Mouse (Mus musculus) brain, adult 2 months (tissue): ENCODE data around the gene Pea15a.
"Not testable (repeated sequence)": the region's sequence is repeated elsewhere in the genome, so short reads cannot be mapped to it uniquely, and the experiment has no call there.

Experiments used
- DNase-seq: peaks from one replicate; pipeline ENCODE4 v3.0.0; 2011; ENCODE audit warnings: low read depth, low spot score

Pea15a gene

DNA sequence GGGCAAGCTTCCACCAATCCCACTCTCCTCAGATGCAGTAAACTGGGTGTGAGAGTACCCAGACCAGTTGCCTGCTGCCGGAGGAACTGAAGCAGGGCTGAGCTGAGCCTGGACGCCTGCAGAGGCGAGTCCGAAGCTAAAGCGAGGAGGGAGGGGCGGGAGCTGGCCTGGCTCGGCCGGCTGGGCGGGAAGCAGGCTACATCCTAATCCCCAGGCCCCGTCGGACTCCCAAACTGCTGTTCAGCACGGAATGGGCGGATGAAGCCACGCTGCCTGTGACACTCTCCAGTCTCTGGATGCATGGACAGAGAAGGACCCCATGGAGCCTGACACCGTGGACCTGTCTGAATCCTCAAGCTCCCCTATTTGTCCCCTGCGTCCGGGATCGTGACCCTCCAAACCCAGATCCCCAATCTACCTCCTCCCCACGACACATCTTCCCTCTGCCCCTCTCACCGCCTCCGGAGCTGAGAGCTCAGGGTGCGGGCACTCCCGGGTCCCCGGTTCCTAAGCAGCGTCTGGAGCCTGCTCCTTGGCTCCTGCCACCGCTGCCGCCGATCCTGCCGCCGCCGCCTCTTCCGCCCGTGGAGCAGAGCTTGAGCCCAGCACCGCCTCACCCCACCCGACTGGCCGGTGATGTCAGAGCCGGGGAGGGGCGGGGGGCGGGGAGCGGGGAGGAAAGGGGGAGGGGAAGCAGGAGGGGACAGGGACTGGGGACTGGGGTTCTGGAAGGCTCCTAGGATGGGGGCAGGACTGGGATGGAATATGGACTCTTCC is at the start of gene Pea15a:
TSS of gene Pea15a (minus strand) at position 664 of the 777 bp plus-strand sequence.
- peak; percentile 92 for DNase-seq

DNA sequence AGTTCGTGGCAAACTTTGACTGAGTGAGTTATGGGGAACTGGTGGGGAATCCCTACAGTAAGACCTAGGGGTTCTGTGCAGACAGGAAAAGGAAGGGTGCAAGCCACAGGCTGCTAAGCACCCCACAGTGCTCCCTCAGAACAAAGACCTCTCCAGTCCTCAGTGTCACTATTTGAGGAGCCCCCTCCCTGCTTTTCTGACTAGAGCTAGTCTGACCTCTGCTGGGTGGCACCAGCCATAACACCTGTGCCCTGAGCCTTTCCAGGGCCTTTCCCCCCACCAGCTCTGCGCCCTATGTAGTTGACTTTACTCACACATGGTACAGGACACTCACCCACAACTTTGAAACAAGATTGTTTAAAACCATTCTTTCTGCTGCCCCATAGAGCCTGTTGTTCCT is 41.1 kb upstream of the Pea15a start:
- DNase-seq = peak; percentile 17

DNA sequence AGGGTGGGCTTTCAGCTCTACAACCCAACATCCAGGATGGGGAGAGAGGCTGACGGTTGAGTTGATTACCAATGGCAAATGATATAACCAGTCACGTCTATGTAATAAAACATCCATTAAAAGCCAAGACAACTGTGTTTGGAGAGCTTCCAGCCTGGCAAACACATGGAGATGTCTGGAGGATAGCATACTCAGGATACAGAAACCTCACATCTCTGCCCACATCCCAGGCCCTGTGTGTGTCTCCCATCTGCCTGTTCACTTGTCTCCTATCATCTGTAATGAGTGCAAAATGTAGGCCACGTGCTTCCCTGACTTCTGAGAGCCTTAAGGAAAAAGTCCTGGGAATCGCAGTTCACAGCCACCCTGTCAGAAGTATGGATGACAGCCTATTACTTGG is 40.6 kb upstream of the Pea15a start:
- DNase-seq = peak; percentile 63

DNA sequence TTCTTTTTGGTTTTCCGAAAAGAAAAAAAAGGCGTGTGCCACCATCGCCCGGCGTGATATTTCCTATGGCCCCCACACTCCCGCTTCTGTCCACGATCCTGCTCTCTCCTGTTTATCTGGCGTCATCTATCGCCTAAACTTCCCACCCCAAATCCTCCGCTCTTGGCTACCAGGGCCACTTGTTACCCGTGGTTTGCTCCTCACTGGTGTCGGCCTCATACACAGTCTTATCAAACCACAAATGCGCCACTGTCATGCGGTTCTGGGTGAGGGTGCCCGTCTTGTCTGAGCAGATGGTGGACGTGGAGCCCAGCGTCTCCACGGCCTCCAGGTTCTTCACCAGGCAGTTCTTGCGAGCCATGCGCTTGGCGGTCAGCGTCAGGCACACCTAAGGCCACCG is 38.0 kb upstream of the Pea15a start:
- not testable (repeated sequence) for DNase-seq

DNA sequence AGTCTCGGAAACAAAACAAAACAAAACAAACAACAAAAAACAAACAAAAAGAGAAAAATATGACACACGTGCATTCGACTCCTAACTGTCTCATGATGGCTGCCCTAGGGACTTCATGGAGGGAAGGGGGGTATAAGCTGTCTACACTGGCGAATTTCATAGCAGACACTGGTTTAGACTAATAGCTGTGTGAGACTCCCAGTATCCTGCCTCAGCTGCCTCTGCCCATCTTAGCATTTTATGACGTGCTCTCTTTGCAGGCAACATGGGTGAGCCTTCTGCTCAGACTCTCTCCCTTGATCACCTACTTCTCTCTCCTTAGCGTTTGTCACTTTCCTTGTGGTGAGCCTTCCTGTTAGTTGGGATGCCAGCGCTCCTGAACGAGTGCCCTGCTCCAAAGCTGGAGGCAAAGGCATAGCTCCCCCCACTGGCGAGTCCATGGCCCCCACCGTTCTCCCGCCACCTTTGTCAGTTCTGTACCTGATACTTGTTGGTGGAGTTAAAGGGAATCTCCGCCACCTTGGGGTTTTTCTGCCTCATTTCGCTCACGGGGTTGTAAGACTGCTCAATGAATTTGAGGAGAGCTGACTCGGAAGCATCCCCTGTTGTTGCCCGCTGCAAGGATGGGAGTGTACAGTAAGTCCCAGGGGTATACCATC is 37.1 kb upstream of the Pea15a start:
- peak; percentile 27 for DNase-seq

DNA sequence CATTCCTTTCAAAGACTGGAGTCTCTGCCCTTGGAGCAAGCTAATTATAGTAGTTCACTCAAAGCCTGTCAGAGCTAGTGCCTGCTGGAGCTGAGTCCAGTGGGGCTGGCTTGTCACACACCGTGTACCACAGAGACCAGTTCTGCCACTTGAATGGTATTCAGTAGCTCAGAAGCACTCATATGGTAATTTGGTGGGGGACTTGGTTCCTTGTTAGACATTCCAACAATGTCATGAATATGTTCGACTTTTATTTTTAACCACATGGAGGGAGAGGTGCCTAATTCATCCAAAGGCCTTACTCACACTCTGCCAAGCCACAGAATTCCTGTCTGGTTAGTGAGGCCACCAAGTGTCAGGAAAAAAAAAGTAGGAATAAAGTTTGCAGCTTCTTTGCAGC is 35.8 kb upstream of the Pea15a start:
- DNase-seq = peak; percentile 12

DNA sequence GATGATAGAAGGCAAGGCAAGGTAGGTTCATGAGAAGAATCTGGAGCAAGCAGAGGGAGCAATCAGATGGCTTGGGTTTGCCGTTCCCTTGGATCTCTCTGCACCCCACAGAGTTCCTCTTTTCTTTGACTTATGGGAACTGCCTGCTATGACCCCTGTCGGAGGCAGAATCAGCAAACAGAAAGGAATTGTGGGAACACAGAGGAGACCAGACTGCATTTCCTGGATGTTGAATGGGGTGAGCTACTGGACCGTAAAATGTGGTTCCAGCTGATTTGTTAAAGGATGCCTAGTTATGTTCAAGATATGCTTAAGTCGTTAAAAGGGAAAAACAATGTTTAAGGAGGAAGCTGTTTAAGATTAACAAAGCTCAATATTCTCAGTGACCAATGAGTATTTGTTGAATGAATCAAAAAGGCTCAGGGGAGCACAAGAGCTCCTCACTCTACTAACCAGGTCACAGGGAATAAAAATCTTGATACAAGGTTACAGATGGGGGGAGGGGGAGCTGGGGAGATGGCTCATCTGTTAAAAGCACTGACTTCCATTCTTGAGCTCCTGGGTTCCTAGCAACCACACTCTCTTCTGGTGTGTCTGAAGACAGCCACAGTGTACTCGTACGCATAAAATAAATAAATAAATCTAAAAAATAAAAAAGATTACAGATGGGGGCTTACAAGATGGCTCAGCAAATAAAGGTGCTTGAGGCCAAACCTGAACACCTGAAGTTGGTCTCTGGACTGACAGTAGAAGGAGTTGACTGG is 34.5 kb upstream of the Pea15a start:
- DNase-seq = no peak

DNA sequence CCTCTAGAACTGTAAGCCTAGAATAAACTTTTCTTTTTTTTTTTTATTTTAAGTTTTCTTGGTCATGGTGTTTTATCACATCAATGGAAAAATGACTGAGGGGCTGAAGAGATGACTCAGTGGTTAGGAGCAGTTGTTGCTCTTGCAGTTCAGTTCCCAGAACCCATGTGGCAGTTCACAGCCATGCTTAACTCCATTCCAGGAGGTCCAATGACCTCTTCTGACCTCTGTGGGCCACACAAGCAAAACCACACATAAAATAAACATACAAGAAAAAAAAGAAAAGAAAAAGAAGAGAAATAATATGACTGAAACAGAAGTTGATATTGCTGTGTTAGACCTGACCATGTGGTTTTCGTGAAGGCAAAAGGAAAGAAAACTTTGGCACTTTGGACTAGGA is 22.6 kb upstream of the Pea15a start:
- no peak for DNase-seq

DNA sequence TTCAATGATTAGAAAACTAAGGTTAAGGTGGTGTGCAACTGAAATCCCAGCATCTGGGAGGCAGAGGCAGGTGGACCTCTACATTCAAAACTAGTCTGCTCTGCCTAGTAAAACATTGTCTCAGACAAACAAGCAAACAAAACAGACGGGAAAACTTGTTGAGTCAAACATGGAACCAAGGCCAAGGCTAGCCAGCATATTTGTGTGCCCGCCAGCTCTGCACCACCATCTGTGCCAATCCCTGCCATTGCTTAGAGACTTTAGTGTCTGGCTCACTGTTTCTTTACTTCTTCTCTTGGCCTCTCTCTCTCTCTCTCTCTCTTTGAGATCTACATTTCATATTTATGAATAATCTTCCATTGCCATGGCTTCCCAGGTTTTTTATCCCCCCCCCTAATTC is 21.6 kb upstream of the Pea15a start:
- peak; percentile 73 for DNase-seq

DNA sequence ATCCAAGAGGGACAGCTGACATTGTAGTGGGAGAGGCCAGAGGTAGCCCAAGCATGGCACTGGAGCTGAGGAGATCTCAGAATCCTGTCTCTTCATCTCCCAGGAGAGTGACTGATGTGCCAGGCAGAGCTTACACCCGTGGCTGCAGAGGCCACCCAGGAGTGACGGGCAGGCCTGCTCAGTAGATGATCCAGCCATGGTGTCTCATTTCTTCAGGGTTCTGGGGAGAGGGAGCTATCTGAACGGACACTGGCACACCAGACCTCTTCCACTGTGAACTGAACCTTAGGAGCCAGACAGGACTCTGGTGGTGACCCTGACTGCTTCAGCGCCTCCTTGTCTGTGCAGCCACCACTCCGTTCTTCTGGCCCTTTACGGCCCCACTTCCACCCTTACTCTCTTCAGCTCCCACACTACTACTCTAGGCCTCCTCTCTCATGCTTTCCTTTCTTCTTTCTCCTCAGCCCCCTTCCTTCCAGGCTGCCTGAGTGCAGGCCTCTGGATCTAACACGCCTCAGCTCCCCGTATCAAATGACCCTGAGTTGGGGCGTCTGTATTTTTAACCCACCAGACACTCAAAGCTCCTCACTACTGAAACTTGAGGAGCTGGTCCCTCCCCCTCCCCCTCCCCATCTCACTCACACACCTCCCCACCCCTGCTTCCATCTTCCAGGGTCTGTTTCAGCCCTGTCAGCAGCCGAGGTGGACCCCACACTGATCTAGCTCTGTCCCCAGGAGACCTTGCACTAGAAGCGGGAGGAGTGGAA is 14.9 kb upstream of the Pea15a start:
- DNase-seq = no peak

DNA sequence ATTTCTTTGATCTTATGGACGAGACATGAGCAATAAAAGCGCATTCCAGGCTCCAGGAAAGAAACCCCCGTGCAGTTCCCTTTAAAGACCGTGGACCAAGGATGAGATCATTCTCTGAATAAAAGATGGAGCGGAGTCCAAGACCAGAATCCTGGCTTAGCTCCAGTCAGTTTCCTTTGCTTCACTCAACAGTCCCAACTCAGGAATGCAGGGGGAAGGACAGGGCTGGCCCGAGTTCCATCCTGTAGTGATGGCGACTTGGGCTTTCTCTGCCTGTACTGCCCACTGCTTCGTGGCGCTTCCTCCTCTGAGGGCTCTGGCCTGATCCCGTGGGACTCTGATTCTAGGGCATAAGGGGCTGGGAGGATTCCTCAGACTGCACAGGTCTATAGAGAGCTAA is 13.8 kb upstream of the Pea15a start:
- peak; percentile 40 for DNase-seq

DNA sequence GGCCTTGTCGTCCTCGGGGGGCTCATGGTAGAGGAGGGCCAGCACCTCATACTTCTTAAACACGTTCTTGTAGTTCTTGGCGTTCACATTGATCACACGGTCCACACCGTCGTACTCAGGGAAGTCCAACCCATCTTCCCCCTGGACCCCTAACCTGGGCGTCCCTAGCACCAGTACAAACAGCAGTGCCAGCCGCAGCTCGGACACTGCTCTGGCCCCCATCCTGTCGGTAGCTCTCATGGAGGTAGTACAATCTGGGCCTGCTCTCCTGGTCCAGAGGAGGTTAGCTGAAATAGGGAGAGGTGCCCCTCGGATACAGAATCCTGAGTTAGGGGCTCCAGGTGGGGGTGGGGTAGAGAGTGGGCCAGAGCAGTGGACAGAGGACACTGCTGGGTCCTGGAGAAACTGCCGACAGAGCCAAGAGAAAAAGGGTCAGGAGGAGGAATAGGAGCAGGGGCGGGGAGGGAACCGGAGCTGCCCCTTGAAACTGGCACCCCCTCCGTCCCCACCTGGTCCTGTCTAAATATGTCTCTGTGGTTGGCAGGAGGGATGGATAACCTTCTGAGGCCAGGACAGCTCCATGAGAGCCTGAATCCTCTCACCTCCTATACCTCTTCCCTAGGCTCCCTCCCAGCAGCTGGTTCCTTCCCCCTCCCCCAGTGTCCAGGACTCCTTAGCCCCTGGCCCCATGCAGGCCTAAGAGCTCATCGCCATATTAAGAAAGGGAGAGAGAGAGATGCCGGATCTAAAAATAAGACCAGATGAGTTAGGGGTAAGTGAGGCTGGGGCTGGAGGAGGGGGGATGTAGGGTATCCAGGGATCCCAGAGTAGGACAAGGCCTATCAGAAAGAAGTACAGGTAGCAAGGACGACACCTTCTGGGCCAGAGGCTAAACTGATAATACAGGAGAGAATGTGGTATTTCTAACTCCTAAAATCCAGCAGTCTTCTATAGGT is 13.1 kb upstream of the Pea15a start, which contains the start of gene Casq1:
TSS of gene Casq1 (minus strand) at position 418 of the 956 bp plus-strand sequence.
- DNase-seq = no peak

DNA sequence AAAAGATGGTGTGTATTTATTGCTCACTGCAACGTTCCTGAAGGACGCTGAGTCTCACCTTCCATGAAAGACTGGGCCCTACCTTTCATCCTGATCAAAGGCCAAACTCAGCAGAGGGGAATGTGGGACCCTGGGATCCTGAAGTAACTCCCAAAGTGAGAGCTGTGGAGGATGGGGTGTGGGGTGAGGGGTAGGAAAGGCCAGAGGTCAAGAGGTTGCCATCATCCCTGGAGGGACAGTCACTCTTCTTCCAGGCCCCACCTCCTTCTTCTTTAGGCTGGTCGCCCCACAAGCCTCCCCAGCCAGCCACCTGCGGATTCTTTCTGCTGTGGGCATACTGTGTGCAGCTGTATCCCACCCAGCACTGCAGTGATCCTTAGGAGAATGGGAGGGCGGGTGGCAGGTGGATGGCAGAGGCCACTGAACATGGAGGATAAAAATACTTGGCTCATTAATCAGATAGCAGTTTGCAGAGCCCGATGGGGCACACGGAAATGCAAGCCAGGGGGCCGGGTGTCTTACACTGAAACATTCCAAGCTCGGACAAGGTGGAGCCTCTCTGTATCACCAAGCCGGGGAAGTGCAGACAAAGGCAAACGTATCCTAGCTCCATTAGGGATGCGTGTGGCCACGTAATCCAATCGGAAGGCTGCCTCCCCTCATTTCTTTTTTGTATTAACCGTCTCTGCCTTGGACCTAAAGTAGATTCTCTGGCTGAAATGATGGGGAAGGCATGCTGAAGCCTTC is 11.7 kb upstream of the Pea15a start:
- DNase-seq = no peak

DNA sequence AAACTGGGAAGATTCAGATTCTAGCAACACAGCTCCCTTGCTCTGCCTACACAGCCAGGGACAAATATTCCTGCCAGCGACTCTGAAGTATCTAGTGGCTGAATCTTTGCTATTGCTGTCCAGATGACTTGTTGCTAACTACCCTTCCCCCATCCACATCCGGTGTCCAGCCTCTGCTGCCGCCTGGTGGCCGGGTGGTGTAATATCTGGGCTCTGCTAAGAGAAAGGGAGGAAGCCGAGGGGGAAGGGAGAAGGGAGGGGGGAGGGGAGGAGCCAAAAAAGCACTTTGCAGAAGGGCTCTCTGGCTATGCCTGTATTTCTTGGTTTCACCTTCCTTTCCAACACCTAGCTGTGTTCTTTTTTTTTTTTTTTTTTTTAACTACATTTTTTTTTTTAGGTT is 10.5 kb upstream of the Pea15a start:
- peak; percentile 96 for DNase-seq

DNA sequence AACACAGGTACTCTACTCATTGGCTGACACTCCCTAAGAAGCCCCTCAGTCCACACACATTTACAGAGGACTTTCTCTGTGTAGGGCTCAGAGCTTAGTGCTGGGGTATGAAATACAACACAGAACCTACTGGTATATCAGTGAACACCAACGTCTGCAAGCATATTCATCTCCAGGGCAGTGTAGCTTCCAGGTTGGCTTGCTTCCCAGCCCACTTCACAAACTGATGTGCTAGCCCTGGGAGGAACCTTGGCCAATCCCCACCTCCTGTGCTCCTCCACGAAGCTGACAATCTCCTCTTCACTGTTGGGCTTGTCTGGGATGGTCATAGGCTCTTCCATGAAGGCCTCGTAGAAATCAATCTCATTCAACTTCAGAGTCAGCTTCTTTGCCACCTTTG is 8.1 kb upstream of the Pea15a start:
- DNase-seq = no peak

DNA sequence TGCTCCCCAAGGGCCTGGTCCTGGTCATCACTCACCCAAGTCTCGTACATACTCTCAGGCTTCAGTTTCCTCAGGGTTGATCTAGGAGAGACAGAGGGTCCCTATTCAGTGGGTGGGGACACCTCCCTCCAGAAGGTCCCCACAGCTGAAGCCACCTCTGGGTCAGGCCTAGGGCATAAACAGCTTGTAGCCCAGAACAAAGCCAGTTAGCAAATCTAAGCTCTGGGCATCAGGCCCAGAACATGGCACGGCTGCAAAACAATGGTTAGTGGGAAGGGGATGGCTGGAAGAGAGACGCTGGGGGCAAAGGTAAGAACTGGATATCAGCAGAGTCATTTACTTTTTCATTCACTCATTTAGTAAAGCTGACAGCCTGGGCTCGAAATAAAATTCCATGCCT is 7.2 kb upstream of the Pea15a start:
- DNase-seq = peak; percentile 49

DNA sequence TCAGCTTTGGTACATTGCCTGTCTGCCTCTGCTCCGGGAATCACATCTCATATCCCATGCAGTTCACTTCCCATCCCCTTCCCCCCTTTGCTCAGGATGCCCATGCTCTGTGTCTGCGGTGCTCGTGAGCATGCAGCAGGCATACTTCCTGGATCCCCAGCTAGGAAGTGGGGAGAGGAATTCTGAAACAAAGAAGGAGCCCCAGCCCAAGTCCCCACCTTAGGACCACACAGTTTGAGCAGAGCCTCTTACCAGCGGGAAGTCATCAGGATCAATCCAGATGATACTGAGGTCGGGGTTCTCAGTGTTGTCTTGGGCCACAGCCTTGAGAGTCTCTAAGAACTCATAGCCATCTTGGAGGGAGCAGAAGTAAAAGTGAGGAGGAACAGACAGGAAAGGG is 6.2 kb upstream of the Pea15a start:
- DNase-seq = no peak

DNA sequence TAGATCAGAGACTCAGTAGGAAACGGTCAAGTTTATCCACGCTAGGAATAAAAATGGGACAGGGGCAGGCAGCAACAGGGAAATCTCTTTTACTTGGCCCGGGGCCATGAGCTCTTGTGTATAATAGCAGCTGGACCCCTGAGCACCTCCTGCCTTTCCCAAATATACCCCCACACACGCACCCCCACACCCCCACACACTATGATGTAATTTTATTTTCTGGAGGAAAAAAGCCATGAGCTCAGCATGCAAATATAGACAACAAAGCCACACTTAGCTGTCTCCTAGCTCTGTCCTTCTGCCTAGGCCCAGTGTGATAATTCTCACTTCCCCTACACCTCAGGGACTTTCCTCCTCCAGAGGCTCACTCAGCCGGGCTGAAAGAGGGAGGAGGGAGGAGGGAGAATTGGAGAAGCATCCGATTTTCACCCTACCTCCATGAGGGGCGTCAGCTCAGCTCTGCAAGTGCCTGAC is 544 bp upstream of the Pea15a start:
- peak; percentile 74 for DNase-seq

DNA sequence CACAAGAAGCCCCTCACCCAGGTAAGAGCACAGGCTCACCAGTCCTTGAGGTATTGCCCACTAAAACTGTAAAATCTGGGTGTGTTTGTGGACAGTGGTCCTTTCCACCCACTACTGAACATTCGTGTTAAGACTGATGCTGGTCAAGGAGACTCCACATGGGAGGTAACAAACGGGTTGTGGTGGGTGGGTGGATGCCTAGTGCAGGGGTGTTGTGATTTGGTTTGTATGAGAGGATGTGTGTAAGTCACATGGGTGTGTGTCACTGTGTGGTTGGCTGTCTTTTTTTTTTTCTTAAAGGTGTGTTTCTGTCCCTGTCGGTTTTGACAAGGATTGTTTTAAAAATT is 890 bp downstream of the Pea15a start:
- peak; percentile 74 for DNase-seq
